Mouse (Mus musculus) embryonic facial prominence, embryonic 12.5 days (tissue): ENCODE data around the gene Mapk1ip1l. TPM values are rescaled to one million over a fixed set of nuclear protein-coding genes. Genes with fewer than 3 reads are reported as not detected.
A peak's percentile ranks its signal among the peaks of the same experiment; 100 is the strongest.

ENCODE experiments used
- ATAC-seq: fragments of 200-750 bp; cut with Nextera tagmentation; 2 replicates; pipeline ENCODE4 v1.8.0; 2017; ENCODE audit not compliant: insufficient number of reproducible peaks, insufficient read depth, low FRiP score, low TSS enrichment
- H3K27ac ChIP-seq: fragments of 300-500 bp; sonication (generic); 2 replicates; pipeline ENCODE4 v1.5.1; 2016; ENCODE audit warnings: mild to moderate bottlenecking
- H3K27me3 ChIP-seq: fragments of 300-500 bp; sonication (generic); 2 replicates; pipeline ENCODE4 v1.6.1; 2016; ENCODE audit warnings: mild to moderate bottlenecking, moderate library complexity
- H3K36me3 ChIP-seq: fragments of 300-500 bp; sonication (generic); 2 replicates; pipeline ENCODE4 v1.6.1; 2016; ENCODE audit warnings: mild to moderate bottlenecking
- H3K4me1 ChIP-seq: fragments of 300-500 bp; sonication (generic); 2 replicates; pipeline ENCODE4 v1.6.1; 2016
- H3K4me2 ChIP-seq: fragments of 300-500 bp; sonication (generic); replicated peaks from 2 replicates; pipeline ENCODE4 v1.6.1; 2016; ENCODE audit warnings: mild to moderate bottlenecking, moderate library complexity
- H3K4me3 ChIP-seq: fragments of 300-500 bp; sonication (generic); 2 replicates; pipeline ENCODE4 v1.5.1; 2016; ENCODE audit warnings: mild to moderate bottlenecking
- H3K9ac ChIP-seq: fragments of 300-500 bp; sonication (generic); 2 replicates; pipeline ENCODE4 v1.6.1; 2016; ENCODE audit warnings: mild to moderate bottlenecking, moderate library complexity
- H3K9me3 ChIP-seq: fragments of 300-500 bp; sonication (generic); 2 replicates; pipeline ENCODE4 v1.6.1; 2016; ENCODE audit warnings: mild to moderate bottlenecking, moderate library complexity
- WGBS: fragments of 180-500 bp; shearing (Covaris S2); methylation state at CpG from one replicate; pipeline ENCODE4 v1.1.7; 2016; 5-methylcytosine and 5-hydroxymethylcytosine counted together
- polyA plus RNA-seq: library from polyadenylated mRNA; unstranded; fragments of >200 nt; fragmentation: Nextera tagmentation; extraction: Ambion mirVana; gene quantifications from 2 replicates; pipeline ENCODE4 v1.2.1, GENCODE M21; 2016

The Mapk1ip1l gene
- polyA plus RNA-seq, 1 experiment from 2014 or later: 83.7 TPM

DNA sequence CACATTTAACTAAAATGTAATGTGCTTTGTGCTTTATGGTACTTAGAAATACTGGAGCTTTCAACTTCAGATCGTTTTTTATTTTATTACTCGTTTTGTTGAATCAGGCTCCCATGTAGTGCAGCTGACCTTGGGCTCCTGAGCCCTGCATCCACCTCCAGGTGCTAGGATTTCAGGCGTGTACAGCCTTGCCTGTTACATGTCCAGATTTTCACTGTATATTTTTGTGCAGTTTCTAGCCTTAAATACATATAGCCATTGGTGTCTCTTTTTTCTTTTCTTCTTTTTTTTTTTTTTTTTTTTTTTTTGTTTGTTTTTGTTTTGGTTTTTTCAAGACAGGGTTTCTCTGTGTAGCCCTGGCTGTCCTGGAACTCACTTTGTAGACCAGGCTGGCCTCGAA, 16.5 kb upstream of the Mapk1ip1l start:
- WGBS: 94% methylated on average over 4 of the region's 4 CpGs

DNA sequence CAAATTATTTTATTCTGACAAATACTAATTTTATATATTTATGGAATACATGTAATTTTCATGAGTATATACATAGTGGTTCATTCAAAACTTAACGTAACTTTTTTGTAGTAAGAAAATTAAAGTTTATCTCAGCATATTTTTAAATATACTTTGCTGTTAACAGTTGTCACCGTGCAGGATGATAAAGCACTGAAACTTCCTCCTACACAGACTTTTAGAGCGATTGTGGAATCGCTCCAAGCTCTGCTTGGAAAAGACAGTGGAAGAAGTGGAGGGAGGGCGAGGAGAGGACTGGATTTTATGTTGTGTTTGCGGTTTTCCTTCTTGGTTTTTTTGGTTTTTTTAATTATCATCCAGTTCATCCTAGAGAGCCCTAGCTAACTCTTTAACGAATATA, 14.5 kb upstream of the Mapk1ip1l start:
- H3K9ac ChIP-seq: no peak overlapping the region
- H3K4me2 ChIP-seq: no peak overlapping the region
- no peak overlapping the region for H3K27ac ChIP-seq
- no peaks in the 10 kb centered on the region for H3K4me1 ChIP-seq
- 92% methylated on average over 7 of the region's 7 CpGs for whole genome bisulfite sequencing
- H3K9me3 ChIP-seq: no peaks in the 10 kb centered on the region
- peaks cover 5% of the 10 kb centered on the region; the same call in 1 of the 2 replicates for H3K36me3 ChIP-seq
- ATAC-seq: no peak
- no peak overlapping the region for H3K4me3 ChIP-seq
- H3K27me3 ChIP-seq: no peaks in the 10 kb centered on the region

More for the DNA sequence above, 16.5 kb upstream of the Mapk1ip1l start:
- no peaks in the 10 kb centered on the region for H3K27me3 ChIP-seq
- H3K4me1 ChIP-seq: 0 out of 2 replicates have a peak, but pooled peaks cover 5% of the 10 kb centered on the region
- peaks cover 5% of the 10 kb centered on the region; the same call in 1 of the 2 replicates for H3K36me3 ChIP-seq
- H3K9ac ChIP-seq: no peak overlapping the region
- H3K4me2 ChIP-seq: no peak overlapping the region
- H3K4me3 ChIP-seq: no peak overlapping the region
- H3K27ac ChIP-seq: no peak overlapping the region
- no peaks in the 10 kb centered on the region for H3K9me3 ChIP-seq
- no peak for ATAC-seq

DNA sequence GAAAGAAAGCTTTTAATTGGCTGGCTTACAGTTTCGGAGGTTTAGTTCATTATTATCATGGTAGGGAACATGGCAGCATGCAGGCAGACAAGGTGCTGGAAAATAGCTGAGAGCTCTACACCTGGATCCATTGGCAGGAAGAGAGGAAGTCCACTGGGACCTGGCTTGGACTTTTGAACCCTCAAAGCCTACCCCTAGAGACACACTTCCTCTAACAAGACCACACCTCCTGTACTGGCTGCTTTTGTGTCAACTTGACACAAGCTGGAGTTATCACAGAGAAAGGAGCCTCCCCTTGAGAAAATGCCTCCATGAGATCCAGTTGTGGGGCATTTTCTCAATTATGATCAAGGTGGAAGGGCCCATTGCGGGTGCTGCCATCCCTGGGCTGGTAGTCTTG, 12.8 kb upstream of the Mapk1ip1l start:
- Histone ChIP-seq H3K4me2 (no peak overlapping the region), H3K9me3 (no peaks in the 10 kb centered on the region), H3K36me3 (0 out of 2 replicates have a peak, but pooled peaks cover 4% of the 10 kb centered on the region), H3K4me1 (no peaks in the 10 kb centered on the region), H3K9ac (no peak overlapping the region), H3K27ac (no peak overlapping the region), H3K4me3 (no peak overlapping the region), H3K27me3 (no peaks in the 10 kb centered on the region)
- no peak for ATAC-seq
- 93% methylated on average over 2 of the region's 2 CpGs for WGBS

DNA sequence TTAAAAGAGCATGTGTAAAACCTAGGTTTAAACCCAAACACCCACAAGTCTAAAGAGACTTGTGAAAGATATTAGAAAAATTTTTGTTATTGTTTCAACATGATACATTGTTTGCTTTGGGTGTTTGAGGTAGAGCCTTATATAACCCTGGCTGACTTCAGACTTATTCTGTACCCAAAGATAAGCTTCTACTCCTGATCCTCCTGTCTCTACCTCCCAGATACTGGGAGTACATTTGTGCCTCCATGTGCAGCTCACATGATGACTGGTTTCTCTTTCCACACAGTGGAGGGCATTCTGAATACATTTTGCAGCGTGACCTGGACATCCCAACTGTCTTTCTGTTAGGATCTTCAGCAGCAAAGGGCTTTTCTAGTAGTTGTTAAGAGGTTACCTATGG, 11.9 kb upstream of the Mapk1ip1l start:
- H3K36me3 ChIP-seq: 0 out of 2 replicates have a peak, but pooled peaks cover 9% of the 10 kb centered on the region
- no peaks in the 10 kb centered on the region for H3K4me1 ChIP-seq
- H3K4me2 ChIP-seq: no peak overlapping the region
- no peak for ATAC-seq
- H3K4me3 ChIP-seq: no peak overlapping the region
- WGBS: 87% methylated on average over 1 of the region's 1 CpGs
- no peak overlapping the region for H3K9ac ChIP-seq
- H3K27ac ChIP-seq: no peak overlapping the region
- H3K9me3 ChIP-seq: no peaks in the 10 kb centered on the region
- H3K27me3 ChIP-seq: no peaks in the 10 kb centered on the region

DNA sequence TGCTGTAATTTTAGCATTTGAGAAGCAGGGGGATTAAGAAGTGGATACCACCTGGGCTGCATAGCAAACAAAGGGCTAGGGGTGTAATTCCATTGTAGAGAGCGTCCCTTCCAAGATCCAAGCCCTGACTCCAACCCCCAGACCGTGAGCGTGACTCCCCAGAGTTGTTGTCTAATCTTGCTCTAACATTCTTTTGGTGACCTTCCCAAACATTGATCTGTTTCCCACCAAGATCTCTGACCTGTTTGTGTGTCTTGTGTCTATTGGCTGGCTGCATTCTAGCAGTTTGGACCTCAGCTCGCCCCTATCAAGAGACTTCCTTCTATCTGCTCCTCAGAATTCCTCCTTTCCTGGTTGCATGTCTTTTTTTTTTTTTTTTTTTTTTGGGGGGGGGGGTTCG, 11.0 kb upstream of the Mapk1ip1l start:
- Histone ChIP-seq H3K27me3 (no peaks in the 10 kb centered on the region), H3K9me3 (no peaks in the 10 kb centered on the region), H3K4me1 (no peaks in the 10 kb centered on the region), H3K9ac (no peak overlapping the region), H3K4me3 (no peak overlapping the region), H3K36me3 (0 out of 2 replicates have a peak, but pooled peaks cover 9% of the 10 kb centered on the region), H3K4me2 (no peak overlapping the region), H3K27ac (no peak overlapping the region)
- no peak for ATAC-seq
- WGBS: 86% methylated on average over 4 of the region's 5 CpGs

GRCm38 (mm10) chr14:47291772-47292171, 6.3 kb upstream of the Mapk1ip1l start:
- no peak overlapping the region for H3K9ac ChIP-seq
- ATAC-seq: no peak
- 93% methylated on average over 1 of the region's 1 CpGs for WGBS

DNA sequence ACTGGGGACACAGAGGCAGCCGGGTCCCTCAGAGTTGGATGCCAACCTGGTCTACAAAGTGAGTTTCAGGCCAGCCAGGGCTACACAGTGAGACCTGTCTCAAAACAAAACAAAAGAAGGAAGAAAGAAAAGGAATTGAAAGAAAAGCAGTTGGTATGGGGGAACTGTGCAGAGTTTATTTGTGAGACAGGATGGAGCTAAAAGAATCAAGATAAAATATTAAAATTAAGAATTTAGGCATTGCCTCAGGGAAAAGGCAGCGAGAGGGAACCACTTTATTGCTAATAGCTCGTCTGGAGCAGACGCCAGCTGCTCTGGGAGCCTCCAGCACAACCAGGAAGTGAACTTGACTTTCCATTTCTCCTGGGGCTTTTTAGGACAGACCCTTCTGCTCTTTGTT, 3.9 kb upstream of the Mapk1ip1l start:
- Histone ChIP-seq H3K9me3 (no peaks in the 10 kb centered on the region), H3K4me2 (no peak overlapping the region), H3K9ac (no peak overlapping the region), H3K27me3 (no peaks in the 10 kb centered on the region), H3K27ac (no peak overlapping the region), H3K4me3 (no peak overlapping the region), H3K36me3 (0 out of 2 replicates have a peak, but pooled peaks cover 9% of the 10 kb centered on the region), H3K4me1 (peaks cover 5% of the 10 kb centered on the region; the same call in 1 of the 2 replicates)
- 47% methylated on average over 4 of the region's 4 CpGs for WGBS
- ATAC-seq: no peak

More at GRCm38 (mm10) chr14:47291772-47292171, 6.3 kb upstream of the Mapk1ip1l start:
- H3K4me2 ChIP-seq: no peak overlapping the region
- no peaks in the 10 kb centered on the region for H3K9me3 ChIP-seq
- H3K4me1 ChIP-seq: no peaks in the 10 kb centered on the region
- no peak overlapping the region for H3K27ac ChIP-seq
- no peaks in the 10 kb centered on the region for H3K27me3 ChIP-seq
- 0 out of 2 replicates have a peak, but pooled peaks cover 9% of the 10 kb centered on the region for H3K36me3 ChIP-seq
- H3K4me3 ChIP-seq: no peak overlapping the region

- Histone ChIP-seq H3K36me3 (0 out of 2 replicates have a peak, but pooled peaks cover under 1% of the 10 kb centered on the region), H3K9ac (no peak overlapping the region), H3K27me3 (no peaks in the 10 kb centered on the region), H3K4me1 (peaks cover 13% of the 10 kb centered on the region), H3K27ac (no peak overlapping the region), H3K4me2 (no peak overlapping the region), H3K9me3 (no peaks in the 10 kb centered on the region), H3K4me3 (no peak overlapping the region)
- ATAC-seq: no peak
- 60% methylated on average over 2 of the region's 2 CpGs for WGBS
These were observed 1.8 kb upstream of the Mapk1ip1l start for GRCm38 (mm10) chr14:47296232-47296631.

DNA sequence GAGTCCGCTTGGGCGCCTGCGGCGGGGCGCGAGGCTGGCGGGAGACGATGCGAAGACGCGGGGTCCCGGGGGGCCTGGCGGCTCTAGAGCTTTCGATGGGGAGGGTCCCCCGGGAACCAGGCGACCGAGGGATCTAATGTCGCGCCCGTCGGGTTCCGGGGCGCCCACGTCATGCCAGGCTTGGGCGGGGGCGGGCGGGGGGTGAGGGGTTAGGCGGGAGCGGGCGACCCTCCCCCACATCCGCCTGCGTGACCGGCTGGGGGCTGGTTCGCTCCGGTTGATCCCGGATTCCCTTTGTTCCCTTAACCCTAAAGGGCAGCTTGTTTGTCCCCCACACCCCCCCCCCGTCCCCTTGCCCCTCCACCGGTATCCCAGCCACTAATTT, 334 bp downstream of the Mapk1ip1l start:
- H3K9me3 ChIP-seq: no peaks in the 10 kb centered on the region
- peak; percentile 71 for ATAC-seq
- peak overlapping the region; percentile 98 for H3K9ac ChIP-seq
- peaks cover 13% of the 10 kb centered on the region for H3K4me1 ChIP-seq
- peak overlapping the region; percentile 95 for H3K4me3 ChIP-seq
- peak overlapping the region; percentile 97 for H3K27ac ChIP-seq
- no peaks in the 10 kb centered on the region for H3K27me3 ChIP-seq
- H3K36me3 ChIP-seq: peaks cover 9% of the 10 kb centered on the region
- WGBS: under 1% methylated on average over 30 of the region's 38 CpGs
- peak overlapping the region; percentile 79 for H3K4me2 ChIP-seq

DNA sequence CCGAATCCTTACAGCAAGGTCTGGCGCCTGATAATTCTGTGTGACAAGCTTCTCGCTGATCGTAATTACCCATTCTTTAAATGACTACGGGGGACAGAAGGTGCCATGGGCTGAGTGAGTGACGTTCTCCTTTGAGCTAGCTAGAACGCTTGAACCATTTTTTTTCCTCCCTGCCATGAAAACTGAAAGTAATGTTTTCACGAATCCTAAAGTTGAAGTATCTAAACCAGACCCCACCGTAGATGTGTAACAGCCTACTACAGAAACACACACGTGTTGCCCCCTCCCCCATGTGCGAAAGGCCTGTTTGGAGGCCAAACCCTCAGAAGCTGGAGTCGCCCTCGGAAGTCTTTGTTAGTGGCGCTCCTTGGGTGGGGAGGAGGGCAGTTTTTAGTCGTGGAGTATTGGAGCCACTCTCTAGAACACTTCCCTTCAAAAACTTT, 774 bp downstream of the Mapk1ip1l start:
- Histone ChIP-seq H3K27me3 (no peaks in the 10 kb centered on the region), H3K4me3 (peak overlapping the region; percentile 95), H3K9ac (peak overlapping the region; percentile 98), H3K4me2 (peak overlapping the region; percentile 79), H3K27ac (peak overlapping the region; percentile 97), H3K9me3 (no peaks in the 10 kb centered on the region), H3K4me1 (peaks cover 13% of the 10 kb centered on the region), H3K36me3 (peaks cover 9% of the 10 kb centered on the region)
- no peak for ATAC-seq
- 0% methylated on average over 15 of the region's 15 CpGs for WGBS

DNA sequence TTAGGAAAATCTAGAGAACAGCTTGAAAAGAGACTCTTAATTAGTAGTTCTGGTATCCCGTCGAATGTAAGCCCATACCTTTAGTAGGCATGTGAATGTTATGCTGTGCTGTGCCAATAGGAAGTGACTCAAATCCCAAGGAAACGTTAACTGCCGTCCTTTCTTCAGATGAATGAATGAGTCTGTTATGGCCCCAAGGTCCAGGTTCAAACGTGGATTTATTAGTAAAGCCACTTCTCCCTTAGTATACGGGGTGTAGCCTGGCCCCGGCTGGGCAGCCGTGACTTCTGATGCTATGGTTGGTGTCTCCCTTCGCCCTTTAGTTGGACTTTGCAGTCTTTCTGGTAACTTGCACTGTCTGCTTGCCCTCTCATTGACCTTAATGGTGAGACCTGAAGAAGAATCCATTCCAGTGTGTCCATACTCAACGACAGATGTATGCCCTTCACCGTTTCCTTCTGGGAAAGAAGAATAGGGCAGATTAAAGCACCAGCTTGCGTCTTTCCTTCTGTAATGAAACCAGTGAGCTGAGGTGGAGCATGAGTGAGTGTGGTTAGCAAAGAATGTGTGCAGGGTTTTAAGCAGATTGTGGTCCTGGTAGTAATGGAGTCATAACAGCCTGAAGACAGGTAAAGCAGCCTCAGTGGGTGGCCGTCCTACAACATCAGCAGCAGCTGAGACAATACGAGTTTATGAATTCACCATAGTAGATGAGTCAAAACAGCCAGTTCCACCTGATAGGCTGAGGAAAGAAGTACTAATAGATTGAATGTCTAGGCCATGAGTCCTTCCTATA, 5.0 kb downstream of the Mapk1ip1l start:
- no peaks in the 10 kb centered on the region for H3K9me3 ChIP-seq
- ATAC-seq: no peak
- peaks cover 22% of the 10 kb centered on the region for H3K36me3 ChIP-seq
- H3K9ac ChIP-seq: no peak overlapping the region
- no peaks in the 10 kb centered on the region for H3K27me3 ChIP-seq
- H3K4me2 ChIP-seq: no peak overlapping the region
- peaks cover 7% of the 10 kb centered on the region for H3K4me1 ChIP-seq
- whole genome bisulfite sequencing: 82% methylated on average over 14 of the region's 14 CpGs
- no peak overlapping the region for H3K27ac ChIP-seq
- H3K4me3 ChIP-seq: no peak overlapping the region

GRCm38 (mm10) chr14:47304814-47305405, 6.8 kb downstream of the Mapk1ip1l start:
- Histone ChIP-seq H3K4me1 (peaks cover 4% of the 10 kb centered on the region), H3K9me3 (no peaks in the 10 kb centered on the region), H3K27ac (no peak overlapping the region), H3K4me3 (no peak overlapping the region), H3K36me3 (peaks cover 28% of the 10 kb centered on the region), H3K9ac (no peak overlapping the region), H3K27me3 (no peaks in the 10 kb centered on the region), H3K4me2 (no peak overlapping the region)
- ATAC-seq: no peak
- WGBS: 91% methylated on average over 6 of the region's 6 CpGs
